Mouse (Mus musculus) urinary bladder, postnatal 14 days (tissue): ENCODE data around the gene Sult6b2.
A peak's percentile ranks its signal among the peaks of the same experiment; 100 is the strongest.

Source experiments
- DNase-seq: peaks from one replicate; pipeline ENCODE4 v3.0.0; 2021; ENCODE audit warnings: low spot score

Gene Sult6b2

GRCm38 (mm10) chr6:142810239-142810638 lies 5.9 kb upstream of the Sult6b2 start:
- no peak for DNase-seq

DNA sequence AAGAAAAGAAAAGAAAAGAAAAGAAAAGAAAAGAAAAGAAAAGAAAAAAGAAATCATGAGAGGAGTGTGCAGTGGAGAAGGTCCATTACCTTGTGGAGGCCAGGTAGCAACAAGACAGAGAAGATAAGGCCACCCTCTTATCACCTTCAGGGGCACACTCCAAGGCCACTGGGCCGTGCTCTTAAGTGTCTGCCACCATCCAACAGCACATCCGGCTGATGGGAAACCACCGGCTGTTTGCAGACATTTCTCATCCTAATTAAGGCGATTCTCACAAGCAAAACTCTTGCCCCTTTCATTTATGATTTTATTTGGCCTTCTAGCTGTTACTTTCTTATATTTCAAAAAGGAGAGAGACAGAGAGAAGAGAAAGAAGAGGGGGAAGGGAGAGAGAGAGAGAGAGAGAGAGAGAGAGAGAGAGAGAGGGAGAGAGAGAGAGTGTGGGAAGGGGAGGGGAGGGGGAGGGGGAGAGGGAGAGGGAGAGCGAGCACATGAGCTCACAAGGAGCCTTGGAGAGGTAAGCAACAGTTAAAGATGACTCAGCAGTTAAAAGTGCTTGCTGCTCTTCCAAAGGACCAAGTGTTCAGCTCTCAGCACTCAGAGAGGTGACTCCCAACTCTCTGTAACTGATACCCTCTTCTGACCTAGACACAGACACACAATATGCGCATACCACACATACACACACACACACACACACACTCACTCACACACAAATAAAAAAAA lies 5.2 kb upstream of the Sult6b2 start:
- DNase-seq: no peak

DNA sequence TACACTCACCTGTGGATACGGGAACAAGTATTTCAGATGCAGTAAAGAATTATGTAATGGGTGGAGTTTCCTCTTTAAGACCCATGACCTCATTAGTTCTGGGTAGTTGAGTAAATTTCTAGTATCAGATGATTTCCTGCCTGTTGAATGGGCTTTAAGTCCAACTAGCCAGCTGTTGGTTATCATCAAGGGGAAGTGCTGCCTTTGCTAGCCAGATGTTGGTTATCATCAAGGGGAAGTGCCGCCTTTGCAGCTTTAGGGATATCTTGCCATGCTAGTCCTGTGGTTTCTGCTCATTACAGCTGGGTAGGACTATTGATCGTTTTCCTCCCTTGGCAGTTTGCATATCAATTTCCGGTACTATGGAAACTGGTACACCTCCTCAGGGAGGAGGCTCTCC lies 2.0 kb upstream of the Sult6b2 start:
- DNase-seq: no peak

GRCm38 (mm10) chr6:142802617-142803525 lies 1.4 kb downstream of the Sult6b2 start:
- DNase-seq: no peak

GRCm38 (mm10) chr6:142801687-142802086 lies 2.6 kb downstream of the Sult6b2 start:
- DNase-seq: no peak

DNA sequence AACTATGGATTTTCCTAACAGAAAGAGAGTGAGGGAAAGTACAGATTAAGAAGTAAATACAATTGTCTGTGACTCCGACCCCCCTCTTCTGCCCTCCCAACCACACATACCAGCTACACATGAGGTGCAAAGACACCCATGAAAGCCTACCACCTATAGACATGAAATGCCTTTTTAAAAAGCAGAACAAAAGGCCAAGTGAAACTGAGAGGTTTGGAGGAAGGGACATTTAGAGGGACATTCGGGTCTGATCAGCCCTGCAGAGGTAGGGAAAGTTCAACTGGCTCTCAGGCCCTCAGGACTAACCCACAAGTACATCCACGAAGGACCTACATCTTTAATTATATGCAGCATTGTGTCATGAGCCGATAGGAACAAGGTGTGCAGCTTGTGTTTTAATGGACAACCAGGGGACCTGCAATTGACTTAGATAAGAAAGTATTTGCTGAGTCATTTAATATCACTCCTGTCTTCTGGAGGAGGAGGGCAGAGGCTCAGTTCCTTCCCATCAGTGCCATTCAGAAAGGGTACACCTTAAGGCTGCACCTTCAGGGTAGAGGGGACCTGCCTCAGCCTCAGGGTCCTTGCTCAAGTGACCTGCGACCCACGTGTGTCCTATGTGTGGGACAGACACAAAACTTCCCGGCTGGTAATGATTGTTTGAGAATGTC lies 4.5 kb downstream of the Sult6b2 start:
- no peak for DNase-seq

- DNase-seq: no peak
Observed at GRCm38 (mm10) chr6:142798837-142799236, 5.5 kb downstream of the Sult6b2 start.

DNA sequence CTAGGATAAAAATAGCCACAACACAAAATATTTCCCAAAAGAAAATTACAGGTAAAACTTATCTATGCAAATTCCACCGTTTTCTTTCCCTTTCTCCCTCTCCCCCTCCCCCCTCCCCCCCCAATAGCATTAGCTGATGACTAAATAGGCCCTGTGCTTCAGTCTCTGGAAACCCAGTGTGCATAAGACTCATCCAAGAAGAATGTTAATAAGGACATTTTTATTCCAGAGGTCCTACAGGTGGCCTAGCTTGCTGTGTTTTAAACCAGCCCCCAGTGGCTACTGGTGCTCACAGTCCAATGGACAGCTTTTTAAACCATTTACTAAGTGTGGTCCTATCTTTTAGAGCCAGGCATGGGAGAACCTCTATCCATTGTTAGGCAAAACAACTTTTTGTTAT lies 6.3 kb downstream of the Sult6b2 start:
- DNase-seq: no peak

GRCm38 (mm10) chr6:142795655-142796441 lies 8.5 kb downstream of the Sult6b2 start:
- no peak for DNase-seq

DNA sequence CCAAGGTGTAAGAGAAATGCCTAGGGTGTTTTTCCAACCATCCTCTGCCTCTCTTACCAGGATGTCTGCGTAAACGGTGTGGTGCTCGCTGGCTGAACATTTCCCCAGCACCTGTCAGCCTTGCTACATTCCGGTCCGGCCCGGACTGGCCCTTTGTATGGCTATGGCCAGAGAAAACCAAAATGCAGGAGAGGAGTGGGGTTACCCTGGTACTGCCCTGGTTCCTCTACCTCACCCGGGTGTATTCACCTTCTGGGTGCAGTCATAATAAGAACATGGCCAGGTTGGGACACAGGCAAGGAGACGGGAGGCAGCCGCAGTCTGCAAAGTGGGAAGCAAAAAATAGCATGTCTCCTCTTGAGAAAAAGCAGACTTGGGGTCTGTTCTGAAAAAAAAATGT lies 9.2 kb downstream of the Sult6b2 start:
- DNase-seq: no peak

GRCm38 (mm10) chr6:142793468-142793867 lies 10.8 kb downstream of the Sult6b2 start:
- DNase-seq: no peak

DNA sequence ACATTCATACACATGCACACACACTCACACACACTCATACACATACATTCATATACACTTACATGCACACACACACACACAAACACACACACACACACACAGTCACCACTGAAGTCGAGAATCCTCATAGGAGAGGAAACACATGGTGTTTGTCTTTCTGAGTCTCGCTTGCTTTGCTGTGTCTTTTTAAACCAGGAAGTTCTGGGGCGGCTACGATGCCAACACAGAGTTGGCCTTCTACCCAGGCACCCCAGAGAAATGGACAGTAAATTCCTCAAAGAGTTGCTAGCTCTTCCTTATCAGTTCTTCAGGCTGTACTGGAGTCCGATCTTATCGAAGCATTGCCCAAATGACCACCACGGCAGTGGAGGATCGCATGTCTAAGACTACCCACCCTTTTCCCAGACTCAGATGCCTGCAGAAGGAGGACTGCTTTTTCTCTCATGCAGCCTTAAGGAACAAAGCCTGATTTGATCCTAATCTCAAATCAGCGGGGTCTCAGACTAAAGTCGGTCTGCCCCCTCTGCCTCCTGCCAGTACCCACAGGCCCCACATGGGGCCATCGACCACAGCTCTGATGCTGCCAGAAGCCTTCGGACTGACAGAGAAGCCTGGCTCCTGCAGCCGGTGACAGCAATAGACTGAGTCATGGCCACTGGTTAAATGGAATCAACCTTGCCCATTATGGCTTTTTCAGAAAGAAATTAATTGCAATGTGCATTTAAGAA lies 11.9 kb downstream of the Sult6b2 start:
- DNase-seq: no peak

DNA sequence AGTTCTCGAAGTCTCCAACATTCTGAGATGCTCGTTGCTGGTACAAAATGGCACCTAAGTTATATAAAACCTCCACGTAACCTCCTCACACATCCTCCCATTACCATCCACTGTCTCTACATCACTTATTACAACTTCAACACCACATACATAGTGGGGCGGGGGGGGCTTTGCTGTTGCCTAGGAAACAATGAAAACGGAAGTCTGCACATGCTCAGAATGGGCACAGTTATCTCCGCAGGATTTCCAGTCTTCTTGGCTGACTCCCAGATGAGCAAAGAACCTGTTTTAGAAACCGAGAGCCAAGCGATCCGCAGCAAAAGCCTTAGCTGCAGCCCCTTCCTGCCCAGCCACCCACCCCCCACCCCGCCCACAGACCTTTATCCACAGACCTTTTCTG lies 14.6 kb downstream of the Sult6b2 start:
- DNase-seq: no peak

DNA sequence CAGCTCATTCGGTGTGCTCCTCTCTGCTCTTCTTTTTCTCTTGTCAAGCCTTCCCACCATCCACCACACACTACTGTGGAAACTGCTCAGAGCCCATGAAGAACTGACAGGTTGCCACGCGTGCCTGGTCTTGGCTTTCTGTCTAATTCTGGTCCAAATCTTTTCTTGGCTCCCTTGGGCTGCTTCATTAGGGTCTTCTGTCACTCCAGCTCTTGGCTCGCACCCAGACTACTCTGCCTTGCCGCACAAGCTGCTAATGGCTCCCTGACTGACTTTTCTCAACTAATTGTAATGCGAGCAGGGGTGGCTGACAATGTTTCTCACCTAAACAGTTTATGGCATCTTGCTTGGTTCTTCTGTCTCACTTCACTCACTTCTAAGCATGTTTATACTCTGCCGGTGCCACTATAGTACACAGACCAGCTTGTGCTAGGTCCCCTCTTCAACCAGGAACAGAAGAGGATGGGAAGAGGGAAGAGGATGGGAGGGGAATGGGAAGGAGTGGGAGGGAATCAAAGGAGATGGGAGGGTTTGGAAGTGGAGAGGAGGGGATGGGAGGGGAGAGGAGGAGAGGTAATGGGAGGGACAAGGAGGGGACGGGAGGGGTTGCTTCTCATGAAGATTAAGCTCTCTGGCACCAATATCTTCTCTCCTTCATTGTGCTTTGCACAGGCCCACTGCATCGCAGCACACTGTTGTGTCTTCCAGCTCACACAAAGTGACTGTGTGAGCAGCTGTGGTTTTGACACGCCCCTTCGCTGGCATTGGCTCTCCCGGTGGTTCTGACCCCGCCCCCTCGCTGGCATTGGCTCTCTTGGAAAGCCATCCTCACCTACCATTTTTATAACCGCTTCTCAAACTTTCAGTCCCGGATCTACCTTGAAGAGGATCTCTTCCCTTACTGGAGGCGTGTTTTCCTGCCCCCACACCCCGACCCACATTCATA lies 16.0 kb downstream of the Sult6b2 start:
- no peak for DNase-seq

- DNase-seq: no peak
Observed at GRCm38 (mm10) chr6:142786106-142786505, 18.2 kb downstream of the Sult6b2 start.

GRCm38 (mm10) chr6:142785343-142785742 lies 19.0 kb downstream of the Sult6b2 start:
- peak; percentile 56 for DNase-seq

GRCm38 (mm10) chr6:142781286-142781685 lies 23.0 kb downstream of the Sult6b2 start:
- no peak for DNase-seq

- no peak for DNase-seq
Observed at GRCm38 (mm10) chr6:142780574-142781033, 23.7 kb downstream of the Sult6b2 start.

- DNase-seq: no peak
Observed at GRCm38 (mm10) chr6:142779812-142780573, 24.3 kb downstream of the Sult6b2 start.
